Mouse (Mus musculus): ENCODE measurements around the gene Gpm6a. TPM values are rescaled to one million over a fixed set of nuclear protein-coding genes. Genes with fewer than 3 reads are reported as not detected.

Gpm6a gene
- polyA plus RNA-seq (2015; fragmentation: Nextera tagmentation; extraction: Ambion mirVana) = 411 and 481 TPM in 2 replicates

DNA sequence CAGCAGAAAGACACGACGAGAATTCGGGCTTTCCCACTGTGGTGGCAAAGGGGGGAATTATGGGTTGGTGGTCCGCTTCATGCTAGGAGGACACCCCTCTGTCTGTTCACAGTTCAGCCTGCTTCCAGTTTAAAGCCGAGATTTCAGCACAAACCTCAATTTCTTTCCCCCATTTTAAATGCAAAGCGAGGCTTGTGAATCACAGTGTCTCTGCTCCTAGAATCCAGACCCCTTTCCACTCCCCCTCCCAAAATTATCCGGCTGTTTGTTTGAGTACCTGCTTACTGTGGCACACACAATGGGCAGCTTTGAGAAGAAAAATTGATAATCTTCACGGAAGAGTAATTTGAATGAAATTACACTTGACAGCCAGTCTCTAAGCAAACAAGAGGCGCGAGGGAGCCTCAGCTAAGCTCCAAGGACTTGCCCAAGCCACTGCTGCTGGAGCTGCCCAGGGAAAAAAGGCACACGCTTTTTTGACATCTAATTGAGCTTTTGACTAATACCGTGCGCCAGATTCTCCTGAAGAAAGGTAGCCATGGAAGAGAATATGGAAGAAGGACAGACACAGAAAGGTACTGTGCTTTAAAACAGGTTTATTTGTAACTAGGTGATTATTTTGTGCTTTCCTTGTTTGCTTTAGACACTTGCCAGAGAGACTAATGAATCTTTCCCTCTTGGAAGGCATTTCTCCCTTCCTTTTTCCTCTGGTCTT lies at the start of gene Gpm6a:
Gene Gpm6a, plus strand, starts transcription at position 103 of the 715 bp plus-strand sequence.
- peak within 1 kb of the TSS; percentile 83 for H3K9ac ChIP-seq (replicated peaks)

GRCm38 (mm10) chr8:54912891-54913290 lies 41.8 kb upstream of the Gpm6a start:
- Histone ChIP-seq H3K4me1 (no peaks in the 10 kb centered on the region), H3K9me3 (replicated peaks) (no peaks in the 10 kb centered on the region), H3K4me2 (no peak overlapping the region), H3K9ac (replicated peaks) (no peak overlapping the region), H3K36me3 (no peaks in the 10 kb centered on the region), H3K27ac (replicated peaks) (no peak overlapping the region), H3K4me3 (replicated peaks) (no peak overlapping the region), H3K27me3 (replicated peaks) (no peaks in the 10 kb centered on the region)
- WGBS = 97% methylated on average over 2 of the region's 2 CpGs
- ATAC-seq (ENCODE audit: low FRiP score) = no peak

More for the DNA sequence above, at the start of gene Gpm6a:
- H3K27me3 ChIP-seq (replicated peaks) = no peaks in the 10 kb centered on the region
- no peaks in the 10 kb centered on the region for H3K36me3 ChIP-seq
- ATAC-seq (ENCODE audit: low FRiP score) = peak; percentile 92
- peak within 1 kb of the TSS; percentile 56 for H3K4me2 ChIP-seq
- H3K27ac ChIP-seq (replicated peaks) = peak within 1 kb of the TSS; percentile 97
- H3K4me3 ChIP-seq (replicated peaks) = peak within 1 kb of the TSS; percentile 61
- no peaks in the 10 kb centered on the region for H3K9me3 ChIP-seq (replicated peaks)
- 6% methylated on average over 13 of the region's 13 CpGs for WGBS
- H3K4me1 ChIP-seq = peaks cover 12% of the 10 kb centered on the region

DNA sequence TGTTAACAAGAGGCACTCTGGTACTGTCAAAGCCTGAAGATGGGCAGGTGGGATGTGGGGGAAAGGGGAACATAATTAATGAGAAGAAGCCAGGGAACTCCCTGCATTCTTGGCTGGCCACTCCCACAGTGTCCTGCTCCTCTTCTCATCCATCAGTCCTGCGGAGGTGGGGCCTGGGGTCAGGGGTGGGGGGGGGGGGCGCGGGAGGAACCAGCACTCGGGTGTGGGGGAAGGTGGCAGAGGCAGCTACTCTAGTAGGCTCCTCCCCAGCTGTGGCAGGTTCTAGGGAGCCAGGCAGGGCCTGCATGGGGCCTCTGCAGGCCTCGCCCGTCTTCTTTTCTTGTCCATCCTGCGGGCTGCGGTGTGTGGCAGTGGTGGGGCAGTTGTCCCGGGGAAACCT lies 36.9 kb upstream of the Gpm6a start:
- Histone ChIP-seq H3K36me3 (no peaks in the 10 kb centered on the region), H3K9ac (replicated peaks) (no peak overlapping the region), H3K4me3 (replicated peaks) (no peak overlapping the region), H3K4me1 (peaks cover 3% of the 10 kb centered on the region; the same call in 1 of the 2 replicates), H3K4me2 (no peak overlapping the region), H3K9me3 (replicated peaks) (no peaks in the 10 kb centered on the region), H3K27me3 (replicated peaks) (no peaks in the 10 kb centered on the region), H3K27ac (replicated peaks) (no peak overlapping the region)
- 78% methylated on average over 6 of the region's 9 CpGs for WGBS
- ATAC-seq (ENCODE audit: low FRiP score) = no peak

- Histone ChIP-seq H3K4me2 (no peak overlapping the region), H3K4me3 (replicated peaks) (no peak overlapping the region), H3K27ac (replicated peaks) (no peak overlapping the region), H3K4me1 (peaks cover 3% of the 10 kb centered on the region; the same call in 1 of the 2 replicates), H3K27me3 (replicated peaks) (no peaks in the 10 kb centered on the region), H3K9ac (replicated peaks) (no peak overlapping the region), H3K36me3 (no peaks in the 10 kb centered on the region), H3K9me3 (replicated peaks) (no peaks in the 10 kb centered on the region)
- ATAC-seq (ENCODE audit: low FRiP score) = peak; percentile 21; the same call in 1 of the 2 replicates
- 28% methylated on average over 2 of the region's 2 CpGs for WGBS
Measured at GRCm38 (mm10) chr8:54922160-54922855, 32.3 kb upstream of the Gpm6a start.

- Histone ChIP-seq H3K27me3 (replicated peaks) (no peaks in the 10 kb centered on the region), H3K36me3 (no peaks in the 10 kb centered on the region), H3K4me1 (peaks cover 3% of the 10 kb centered on the region; the same call in 1 of the 2 replicates), H3K9me3 (replicated peaks) (no peaks in the 10 kb centered on the region), H3K9ac (replicated peaks) (no peak overlapping the region), H3K4me3 (replicated peaks) (no peak overlapping the region), H3K4me2 (no peak overlapping the region), H3K27ac (replicated peaks) (no peak overlapping the region)
- ATAC-seq (ENCODE audit: low FRiP score) = no peak
- 94% methylated on average over 3 of the region's 3 CpGs for WGBS
Measured at GRCm38 (mm10) chr8:54924936-54925335, 29.7 kb upstream of the Gpm6a start.

DNA sequence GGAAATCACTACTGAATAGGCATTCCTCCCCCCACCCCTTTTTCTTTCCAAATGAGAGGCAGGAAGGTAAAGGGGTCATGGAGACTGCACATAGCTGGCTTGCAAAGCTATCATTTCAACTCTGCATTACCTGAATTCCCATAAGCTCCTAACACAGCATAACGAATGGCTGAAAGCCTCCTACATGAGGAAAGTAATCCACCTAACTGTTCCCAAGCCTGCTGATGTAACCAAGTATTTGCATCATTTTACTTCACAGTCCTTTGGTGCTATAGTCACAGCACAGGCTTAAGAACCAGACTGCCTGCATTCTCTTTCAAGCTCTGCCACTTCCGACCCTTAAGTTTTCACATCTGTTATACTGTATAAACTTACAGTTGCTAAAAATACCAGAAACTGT lies 22.3 kb upstream of the Gpm6a start:
- ATAC-seq (ENCODE audit: low FRiP score) = no peak
- H3K4me1 ChIP-seq = no peaks in the 10 kb centered on the region
- WGBS = 73% methylated on average over 2 of the region's 2 CpGs

DNA sequence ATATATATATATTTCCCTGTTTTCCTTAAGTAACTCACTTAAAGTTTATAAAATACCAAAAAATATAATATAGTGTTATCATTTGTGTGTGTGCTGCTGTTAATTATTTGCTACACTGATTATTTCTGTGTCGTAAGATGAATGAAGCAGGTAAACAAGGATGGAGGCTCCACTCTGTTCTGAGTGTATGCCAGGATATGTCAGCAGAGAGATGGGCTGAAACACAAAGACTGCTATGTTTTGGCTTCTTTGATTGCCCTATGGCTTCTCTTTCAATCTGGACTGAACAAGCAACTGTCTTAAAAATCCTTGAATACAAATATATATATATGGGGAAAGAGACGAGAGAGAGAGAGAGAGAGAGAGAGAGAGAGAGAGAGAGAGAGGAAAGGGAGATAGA lies 1.3 kb upstream of the Gpm6a start:
- H3K9me3 ChIP-seq (replicated peaks) = no peaks in the 10 kb centered on the region
- H3K27me3 ChIP-seq (replicated peaks) = no peaks in the 10 kb centered on the region
- H3K4me2 ChIP-seq = peak overlapping the region; percentile 56
- peaks cover 3% of the 10 kb centered on the region; the same call in 1 of the 2 replicates for H3K4me1 ChIP-seq
- 52% methylated on average over 2 of the region's 2 CpGs for WGBS
- peak overlapping the region; percentile 97 for H3K27ac ChIP-seq (replicated peaks)
- H3K4me3 ChIP-seq (replicated peaks) = 0 out of 2 replicates have a peak overlapping the region, but pooled peaks have one; percentile 6
- no peaks in the 10 kb centered on the region for H3K36me3 ChIP-seq
- no peak for ATAC-seq (ENCODE audit: low FRiP score)
- H3K9ac ChIP-seq (replicated peaks) = no peak overlapping the region; the same call in 1 of the 2 replicates

More for the DNA sequence above, 22.3 kb upstream of the Gpm6a start:
- Histone ChIP-seq H3K4me2 (no peak overlapping the region), H3K9me3 (replicated peaks) (no peaks in the 10 kb centered on the region), H3K4me3 (replicated peaks) (no peak overlapping the region), H3K9ac (replicated peaks) (no peak overlapping the region), H3K27me3 (replicated peaks) (no peaks in the 10 kb centered on the region), H3K36me3 (no peaks in the 10 kb centered on the region), H3K27ac (replicated peaks) (no peak overlapping the region)

- WGBS = 9% methylated on average over 6 of the region's 6 CpGs
- H3K27ac ChIP-seq (replicated peaks) = peak overlapping the region; percentile 97
- peaks cover 6% of the 10 kb centered on the region; the same call in 1 of the 2 replicates for H3K4me1 ChIP-seq
- peak overlapping the region; percentile 56 for H3K4me2 ChIP-seq
- H3K9me3 ChIP-seq (replicated peaks) = no peaks in the 10 kb centered on the region
- ATAC-seq (ENCODE audit: low FRiP score) = peak; percentile 62
- no peaks in the 10 kb centered on the region for H3K36me3 ChIP-seq
- no peaks in the 10 kb centered on the region for H3K27me3 ChIP-seq (replicated peaks)
- H3K4me3 ChIP-seq (replicated peaks) = peak overlapping the region; percentile 61
- H3K9ac ChIP-seq (replicated peaks) = peak overlapping the region; percentile 83
Measured at GRCm38 (mm10) chr8:54954030-54954429, 613 bp upstream of the Gpm6a start.

DNA sequence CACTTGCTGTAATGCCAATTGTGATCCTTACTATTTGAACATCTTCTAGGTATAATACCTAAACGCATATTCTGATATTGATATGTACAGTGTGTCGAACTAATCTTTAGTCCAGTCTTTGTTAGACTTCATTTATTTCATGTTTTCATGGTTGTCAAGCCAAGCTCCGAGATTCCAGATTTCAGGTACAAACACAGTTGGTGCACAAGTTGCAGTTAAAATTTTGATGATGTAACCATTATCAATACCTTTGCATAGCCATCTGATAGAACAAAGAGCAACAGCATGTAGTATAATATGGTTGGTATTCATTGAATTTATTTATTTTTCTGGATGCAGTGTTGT lies 785 bp downstream of the Gpm6a start:
- no peaks in the 10 kb centered on the region for H3K36me3 ChIP-seq
- ATAC-seq (ENCODE audit: low FRiP score) = 0 out of 2 replicates have a peak, but pooled peaks have one; percentile 22
- H3K4me1 ChIP-seq = peaks cover 14% of the 10 kb centered on the region
- peak overlapping the region; percentile 61 for H3K4me3 ChIP-seq (replicated peaks)
- peak overlapping the region; percentile 83 for H3K9ac ChIP-seq (replicated peaks)
- 37% methylated on average over 3 of the region's 3 CpGs for WGBS
- peak overlapping the region; percentile 56 for H3K4me2 ChIP-seq
- no peaks in the 10 kb centered on the region for H3K27me3 ChIP-seq (replicated peaks)
- H3K27ac ChIP-seq (replicated peaks) = peak overlapping the region; percentile 97
- H3K9me3 ChIP-seq (replicated peaks) = no peaks in the 10 kb centered on the region

DNA sequence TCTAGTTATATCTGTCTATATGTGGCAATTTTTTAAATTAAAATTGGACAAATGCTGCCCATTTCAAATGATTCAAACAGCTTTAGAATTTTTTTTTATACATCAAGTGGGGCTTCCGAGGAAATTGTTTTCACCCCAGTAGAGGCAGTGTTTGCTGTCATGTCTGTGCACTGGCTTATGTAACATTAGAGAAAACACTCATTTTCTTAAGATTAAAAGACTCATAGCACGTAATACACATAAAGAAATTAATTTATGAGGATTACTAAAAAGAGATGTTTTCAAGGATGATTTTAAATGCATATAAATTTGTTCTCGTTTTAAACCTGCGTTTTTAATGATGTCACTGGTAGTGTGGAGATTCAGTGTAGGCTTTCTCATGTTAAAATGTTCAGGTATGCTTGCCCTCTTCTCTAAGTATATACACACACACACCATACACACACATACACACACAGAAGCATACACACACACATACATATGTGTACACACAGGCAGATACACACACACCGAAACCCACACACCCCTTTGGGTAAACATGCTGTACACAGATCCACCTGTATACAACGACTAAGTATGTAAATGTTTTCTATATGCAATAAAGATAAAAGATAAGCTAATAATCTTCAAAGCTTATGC lies 1.4 kb downstream of the Gpm6a start:
- Histone ChIP-seq H3K4me3 (replicated peaks) (peak overlapping the region; percentile 61), H3K9me3 (replicated peaks) (no peaks in the 10 kb centered on the region), H3K36me3 (no peaks in the 10 kb centered on the region), H3K4me2 (peak overlapping the region; percentile 43), H3K27me3 (replicated peaks) (no peaks in the 10 kb centered on the region), H3K9ac (replicated peaks) (peak overlapping the region; percentile 57), H3K4me1 (peaks cover 14% of the 10 kb centered on the region), H3K27ac (replicated peaks) (peak overlapping the region; percentile 71)
- ATAC-seq (ENCODE audit: low FRiP score) = peak; percentile 30
- 45% methylated on average over 6 of the region's 6 CpGs for WGBS

GRCm38 (mm10) chr8:54956787-54957186 lies 2.1 kb downstream of the Gpm6a start:
- H3K9ac ChIP-seq (replicated peaks) = peak overlapping the region; percentile 48
- peaks cover 14% of the 10 kb centered on the region for H3K4me1 ChIP-seq
- H3K27ac ChIP-seq (replicated peaks) = no peak overlapping the region
- no peaks in the 10 kb centered on the region for H3K36me3 ChIP-seq
- H3K9me3 ChIP-seq (replicated peaks) = no peaks in the 10 kb centered on the region
- no peaks in the 10 kb centered on the region for H3K27me3 ChIP-seq (replicated peaks)
- ATAC-seq (ENCODE audit: low FRiP score) = no peak
- peak overlapping the region; percentile 50 for H3K4me3 ChIP-seq (replicated peaks)
- 30% methylated on average over 3 of the region's 3 CpGs for WGBS
- peak overlapping the region; percentile 59 for H3K4me2 ChIP-seq
